Mouse (Mus musculus) CH12.LX (cell line): ENCODE results near the gene Gm20532. TPM values are rescaled to one million over a fixed set of nuclear protein-coding genes. Genes with fewer than 3 reads are reported as not detected.
A peak's percentile ranks its signal among the peaks of the same experiment; 100 is the strongest.

Source experiments
- DNase-seq: peaks from one replicate; pipeline ENCODE4 v3.0.0-alpha.2; 2013; ENCODE audit errors: extremely low read depth
- H3K27ac ChIP-seq: 2 replicates; pipeline ENCODE4 v1.5.1; 2012; ENCODE audit warnings: low read depth, mild to moderate bottlenecking, control low read depth, moderate library complexity; ENCODE audit not compliant: insufficient read depth
- H3K27me3 ChIP-seq: replicated peaks from 2 replicates; pipeline ENCODE3; 2012; ENCODE audit warnings: inconsistent platforms
- H3K36me3 ChIP-seq, 2 experiments: replicated peaks in 1 of 2; 2 replicates each; pipeline versions ENCODE3 to v1.6.1; 2012; ENCODE audit warnings: inconsistent platforms in 1 of 2, low read length in 1 of 2, mild to moderate bottlenecking in 1 of 2, mixed read lengths in 1 of 2, moderate library complexity in 1 of 2; ENCODE audit not compliant: control insufficient read depth in 1 of 2, insufficient read depth in 1 of 2
- H3K4me1 ChIP-seq, 2 experiments: 2 replicates each; pipeline ENCODE4 v1.6.1; 2012; ENCODE audit warnings: inconsistent platforms in 1 of 2, moderate library complexity in 1 of 2; ENCODE audit not compliant: insufficient read depth in 2 of 2, control insufficient read depth in 1 of 2
- H3K4me2 ChIP-seq: 2 replicates; pipeline ENCODE4 v1.6.1; 2012; ENCODE audit warnings: low read depth, mild to moderate bottlenecking, control low read depth; ENCODE audit not compliant: poor library complexity, insufficient read depth, severe bottlenecking
- H3K4me3 ChIP-seq, 3 experiments: fragments of 150-350 bp in 1 of 3; sonication (generic) in 1 of 3; replicated peaks in 1 of 3; 2 replicates each; pipeline versions ENCODE3 to v1.5.1; 2011 to 2012; ENCODE audit warnings: low read depth in 2 of 3, low read length in 2 of 3, mild to moderate bottlenecking in 2 of 3, moderate library complexity in 2 of 3, control low read depth in 1 of 3, improper control_type of control experiment in 1 of 3, inconsistent platforms in 1 of 3, mixed read lengths in 1 of 3; ENCODE audit not compliant: poor library complexity in 1 of 3
- H3K79me2 ChIP-seq: replicated peaks from 2 replicates; pipeline ENCODE4 v1.6.1; 2012; ENCODE audit warnings: mild to moderate bottlenecking, moderate library complexity; ENCODE audit not compliant: control insufficient read depth, poor library complexity, insufficient read depth, severe bottlenecking; ENCODE audit errors: extremely low read depth
- H3K9ac ChIP-seq: 2 replicates; pipeline ENCODE4 v1.6.1; 2012; ENCODE audit warnings: low read depth, mild to moderate bottlenecking, control low read depth, moderate library complexity; ENCODE audit not compliant: insufficient read depth
- H3K9me3 ChIP-seq: replicated peaks from 2 replicates; pipeline ENCODE3; 2012; ENCODE audit warnings: low read length, inconsistent platforms, mixed read lengths
- CHD1 ChIP-seq: IDR thresholded peaks from 2 replicates; pipeline ENCODE4 v1.6.1; 2012; ENCODE audit warnings: low read depth, low read length, improper control_type of control experiment, inconsistent platforms
- CHD2 ChIP-seq: IDR thresholded peaks from 2 replicates; pipeline ENCODE4 v1.6.1; 2011; ENCODE audit warnings: low read length, improper control_type of control experiment
- CTCF ChIP-seq, 2 experiments: IDR thresholded peaks in 1 of 2; conservative IDR thresholded peaks in 1 of 2; 2 replicates each; pipeline ENCODE4 v1.5.1; 2011 to 2012; ENCODE audit warnings: low read depth in 2 of 2, low read length in 2 of 2, improper control_type of control experiment in 1 of 2, inconsistent platforms in 1 of 2, mild to moderate bottlenecking in 1 of 2, moderate library complexity in 1 of 2
- E2F4 ChIP-seq: IDR thresholded peaks from 2 replicates; pipeline ENCODE4 v1.6.1; 2011; ENCODE audit warnings: low read depth, low read length, improper control_type of control experiment; ENCODE audit not compliant: insufficient replicate concordance
- EP300 ChIP-seq: IDR thresholded peaks from 2 replicates; pipeline ENCODE4 v1.6.1; 2011; ENCODE audit warnings: low read length, improper control_type of control experiment
- HCFC1 ChIP-seq: IDR thresholded peaks from 2 replicates; pipeline ENCODE4 v1.6.1; 2012; ENCODE audit warnings: low read depth, mild to moderate bottlenecking, inconsistent platforms, low read length, improper control_type of control experiment
- IRF4 ChIP-seq: IDR thresholded peaks from 2 replicates; pipeline ENCODE4 v1.6.1; 2014; ENCODE audit warnings: low read depth, mild to moderate bottlenecking, inconsistent platforms, low read length, improper control_type of control experiment
- MAFK ChIP-seq: IDR thresholded peaks from 2 replicates; pipeline ENCODE4 v1.6.1; 2011; ENCODE audit warnings: low read length, improper control_type of control experiment; ENCODE audit not compliant: insufficient replicate concordance
- MYC ChIP-seq: IDR thresholded peaks from 2 replicates; pipeline ENCODE4 v1.6.1; 2011; ENCODE audit warnings: low read depth, mild to moderate bottlenecking, improper control_type of control experiment, low read length
- POLR2A ChIP-seq: IDR thresholded peaks from 2 replicates; pipeline ENCODE4 v1.6.1; 2011; ENCODE audit warnings: low read depth, mild to moderate bottlenecking, improper control_type of control experiment, low read length
- POLR2AphosphoS2 ChIP-seq: IDR thresholded peaks from 2 replicates; pipeline ENCODE4 v1.6.1; 2011; ENCODE audit warnings: low read depth, low read length, improper control_type of control experiment
- TBP ChIP-seq: conservative IDR thresholded peaks from 2 replicates; pipeline ENCODE4 v1.6.1; 2011; ENCODE audit warnings: low read depth, low read length, improper control_type of control experiment
- TCF12 ChIP-seq: IDR thresholded peaks from 2 replicates; pipeline ENCODE4 v1.6.1; 2014; ENCODE audit warnings: low read depth, mild to moderate bottlenecking, inconsistent platforms, low read length, improper control_type of control experiment
- USF2 ChIP-seq: conservative IDR thresholded peaks from 2 replicates; pipeline ENCODE4 v1.6.1; 2011; ENCODE audit warnings: low read depth, low read length, improper control_type of control experiment
- ZMIZ1 ChIP-seq: IDR thresholded peaks from 2 replicates; pipeline ENCODE4 v1.6.1; 2012; ENCODE audit warnings: low read depth, mild to moderate bottlenecking, inconsistent platforms, low read length, improper control_type of control experiment
- dilution Hi-C: fragments of 300-500 bp; cut with MboI; formaldehyde crosslinking; loops from 2 replicates; pipeline ENCODE4 v1.14.3; 2020; ENCODE audit warnings: low sequenced_read_pairs; ENCODE audit not compliant: extremely low pct_unique_long_range_greater_than_20kb, extremely low pct_ligation_motif_present
- in situ Hi-C: fragments of 300-500 bp; cut with MboI; formaldehyde crosslinking; loops from 3 replicates; pipeline ENCODE4 v1.14.3; 2019; ENCODE audit warnings: low sequenced_read_pairs, low pct_ligation_motif_present, low pct_unique_long_range_greater_than_20kb, mixed read lengths
- polyA plus RNA-seq: library from polyadenylated mRNA; unstranded; fragments of >175 nt; gene quantifications from 2 replicates; pipeline ENCODE4 v1.2.1, GENCODE M21; 2012; ENCODE audit warnings: low read depth; ENCODE audit not compliant: insufficient read length
- total RNA-seq, 2 experiments: library from RNA; depleted of rRNA; stranded (reverse); fragments of 300-350 nt in 1 of 2; fragments of >200 nt in 1 of 2; gene quantifications; 2 replicates each; pipeline ENCODE4 v1.2.3; 2012 to 2014

Gene Gm20532
- total and polyA plus RNA-seq, 3 experiments, result not detected

DNA sequence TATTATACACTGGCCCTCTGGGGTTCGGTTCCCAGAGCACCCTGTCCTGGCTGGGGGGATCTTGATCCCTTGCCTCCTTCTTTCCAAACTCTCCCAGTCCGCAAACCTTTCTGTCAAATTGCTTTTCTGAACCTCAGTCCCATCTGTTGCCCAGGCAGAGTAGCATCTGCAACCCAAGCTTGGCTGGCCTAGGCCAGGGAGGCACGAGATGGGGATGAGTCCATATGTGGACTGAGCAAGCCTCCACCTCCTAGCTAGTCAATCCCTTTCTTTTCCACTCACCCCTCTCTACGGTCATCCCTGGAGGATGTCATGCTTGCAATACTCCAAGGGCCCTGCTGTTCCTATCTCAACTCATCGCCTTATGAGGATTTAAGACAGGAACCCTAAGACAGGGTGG is 16.2 kb downstream of the Gm20532 start:
- Histone ChIP-seq H3K27me3 (peaks cover 53% of the 10 kb centered on the region), H3K79me2 (no peaks in the 10 kb centered on the region), H3K9ac (no peak overlapping the region), H3K4me1 (peaks cover 9 to 30% of the 10 kb centered on the region in 2 experiments; a peak in 3 of 4 replicates), H3K4me3 (no peak overlapping the region), H3K27ac (no peak overlapping the region), H3K36me3 (no peaks in the 10 kb centered on the region), H3K4me2 (no peak overlapping the region), H3K9me3 (no peaks in the 10 kb centered on the region)
- DNase-seq, result no peak
- in situ Hi-C loops, result no loop called here
- dilution Hi-C loops, result no loop called here
- TF ChIP-seq MYC (no peak), ZMIZ1 (no peak), IRF4 (no peak), POLR2AphosphoS2 (no peak), MAFK (no peak), CTCF (conservative IDR thresholded peaks at IDR 0.05 in 1 of 2, IDR thresholded peaks at IDR 0.05 in 1 of 2; ENCODE audit: low read depth in 2 of 2, low read length in 2 of 2) (no peak), USF2 (no peak), HCFC1 (no peak), TBP (no peak)

DNA sequence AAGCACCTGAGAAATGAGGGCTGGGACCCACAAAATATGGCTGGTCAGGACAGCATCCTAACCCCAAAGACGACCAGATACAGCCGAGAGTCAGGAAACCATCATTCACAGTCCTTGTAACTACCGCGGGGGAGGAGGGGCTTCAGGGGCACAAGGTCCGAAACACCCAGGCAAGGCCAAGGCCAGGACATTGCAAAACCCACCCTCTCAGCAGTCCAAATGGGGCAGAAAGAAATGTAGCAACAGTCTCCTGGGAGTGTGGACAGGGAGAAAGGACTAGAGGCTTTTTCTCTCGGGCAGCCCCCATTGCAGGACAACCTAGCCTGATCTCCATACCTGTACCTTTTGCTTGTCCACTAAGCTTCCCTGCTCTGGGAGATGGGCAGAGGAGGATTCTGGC is 16.7 kb downstream of the Gm20532 start:
- dilution Hi-C loops (no loop called here), in situ Hi-C loops (no loop called here)
- no peaks in the 10 kb centered on the region for H3K79me2 ChIP-seq
- H3K4me2 ChIP-seq, result peak overlapping the region; percentile 52
- DNase-seq, result no peak
- peak overlapping the region; percentile 51 to 77 (median 66) for H3K4me3 ChIP-seq
- H3K9ac ChIP-seq, result peak overlapping the region; percentile 44; the same call in 1 of the 2 replicates
- TF ChIP-seq MAFK, result no peak
- TF ChIP-seq CHD2, result no peak
- TF ChIP-seq EP300, result no peak
- no peak for TF ChIP-seq E2F4
- TF ChIP-seq POLR2A, result no peak
- TF ChIP-seq ZMIZ1, result no peak
- no peak for TF ChIP-seq CHD1
- TF ChIP-seq TCF12, result no peak
- TF ChIP-seq, all 38 proteins: peak for 0
- Histone ChIP-seq H3K9me3 (no peaks in the 10 kb centered on the region), H3K27ac (no peak overlapping the region), H3K27me3 (peaks cover 57% of the 10 kb centered on the region), H3K36me3 (no peaks in the 10 kb centered on the region), H3K4me1 (peaks cover 12 to 35% of the 10 kb centered on the region in 2 experiments)
